Mouse (Mus musculus): ENCODE data around the gene Eci2. TPM values are rescaled to one million over a fixed set of nuclear protein-coding genes. Genes with fewer than 3 reads are reported as not detected.

Gene Eci2
- total RNA-seq, 2 experiments from 2014 or later: 89.0 to 91.1 TPM

Other genes with a start within 250 kb of the Eci2 start
- 10 to 100 TPM; 26.9 to 27.3 TPM for gene Prpf4b, start 151.8 kb downstream of the Eci2 start, total RNA-seq (2021)
- gene Fam217a, start 102.8 kb downstream of the Eci2 start, total RNA-seq (2021): not detected
- gene 4933417A18Rik, start 102.7 kb downstream of the Eci2 start, total RNA-seq (2021): not detected
- under 1 TPM; 0.75 to 0.90 TPM for gene Eci3, start 63.3 kb downstream of the Eci2 start, total RNA-seq (2021)

Measured in gastrocnemius, postnatal 25 days (tissue).